Mouse (Mus musculus): ENCODE measurements at regions not wholly inside any gene's neighbourhood (a gene's known extent, or its start where the extent isn't known, plus 50 kb on each side); places are given as distances from the start of the nearest gene placed in this dataset.

GRCm38 (mm10) chr6:50027981-50028380 is 82.1 kb upstream of the Mpp6 start:
- no peak for TF ChIP-seq POLR2A (IDR thresholded peaks at IDR 0.05; ENCODE audit: insufficient read length, low read depth)
- no peak for TF ChIP-seq E2F4 (IDR thresholded peaks at IDR 0.05; ENCODE audit: insufficient read depth)
- no peak for TF ChIP-seq TCF3 (IDR thresholded peaks at IDR 0.05; ENCODE audit: insufficient read length, low read depth)
- TF ChIP-seq POLR2AphosphoS2 (IDR thresholded peaks at IDR 0.05; ENCODE audit: insufficient read length, low read depth): no peak

All from myocyte (in vitro differentiated cells).